Mouse (Mus musculus): ENCODE data around the gene Usp7.

DNA sequence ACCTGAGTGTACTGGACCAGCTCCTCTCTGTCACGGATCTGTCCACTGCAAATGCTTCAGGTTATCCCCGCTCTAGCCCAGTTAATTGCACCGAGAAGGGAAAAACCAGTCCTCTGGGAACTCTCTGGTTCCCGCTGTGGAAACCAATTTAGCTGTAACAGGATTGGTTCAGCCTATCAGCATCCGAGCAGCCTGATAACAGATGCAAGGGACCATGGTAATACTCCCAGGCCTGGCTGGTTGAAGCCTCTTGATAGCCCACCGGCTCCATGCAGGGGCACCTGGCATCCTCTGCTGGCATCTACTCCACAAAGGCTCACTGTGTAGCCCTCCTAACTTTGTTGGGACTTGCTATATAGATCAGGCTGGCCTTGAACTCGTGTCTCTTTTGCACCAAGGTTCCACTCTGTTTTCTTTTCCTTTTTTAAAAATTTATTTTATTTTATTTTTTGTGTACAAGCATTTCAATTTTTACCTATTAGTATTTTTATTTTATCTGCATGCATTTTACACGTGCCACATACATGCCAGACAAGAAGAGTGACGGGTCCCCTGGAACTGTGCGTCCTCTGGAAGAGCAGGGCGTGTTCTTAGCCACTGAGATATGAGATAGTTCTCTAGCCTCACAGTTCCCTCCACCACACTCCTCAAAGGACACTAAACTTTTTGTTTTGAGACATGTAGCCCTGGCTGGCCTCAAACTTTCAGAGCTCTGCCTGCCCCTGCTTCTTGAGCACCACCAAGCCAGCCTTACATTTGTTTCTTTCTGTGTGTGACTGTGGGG is 27.8 kb downstream of the Usp7 start:
- TF ChIP-seq CTCF (IDR thresholded peaks at IDR 0.05; ENCODE audit: low read depth, low read length) (no peak), POLR2A (IDR thresholded peaks at IDR 0.05; ENCODE audit: borderline replicate concordance, low read depth, low read length) (no peak)
